Mouse (Mus musculus) brain, embryonic 14.5 days (tissue): ENCODE measurements around the gene Cox15. TPM values are rescaled to one million over a fixed set of nuclear protein-coding genes. Genes with fewer than 3 reads are reported as not detected.

ENCODE experiments used
- DNase-seq: peaks from one replicate; pipeline ENCODE4 v3.0.0-alpha.2; 2011; ENCODE audit warnings: low read depth
- CTCF ChIP-seq: fragments of 200-500 bp; IDR thresholded peaks from 2 replicates; pipeline ENCODE4 v1.5.1; 2012; ENCODE audit warnings: inconsistent platforms, mild to moderate bottlenecking, moderate library complexity, borderline replicate concordance; ENCODE audit not compliant: insufficient read depth, insufficient read length; ENCODE audit errors: extremely low read depth
- POLR2A ChIP-seq: fragments of 200-500 bp; IDR thresholded peaks from 2 replicates; pipeline ENCODE4 v1.6.1; 2012; ENCODE audit warnings: mild to moderate bottlenecking, inconsistent platforms, borderline replicate concordance; ENCODE audit not compliant: poor library complexity, insufficient read depth, insufficient read length, severe bottlenecking; ENCODE audit errors: extremely low read depth
- polyA plus RNA-seq: library from polyadenylated mRNA; depleted of rRNA; stranded (reverse); fragments of >200 nt; gene quantifications from 2 replicates; pipeline ENCODE4 v1.2.3, GENCODE M21; 2012

Gene Cox15
- polyA plus RNA-seq, 1 experiment: 19.5 TPM

DNA sequence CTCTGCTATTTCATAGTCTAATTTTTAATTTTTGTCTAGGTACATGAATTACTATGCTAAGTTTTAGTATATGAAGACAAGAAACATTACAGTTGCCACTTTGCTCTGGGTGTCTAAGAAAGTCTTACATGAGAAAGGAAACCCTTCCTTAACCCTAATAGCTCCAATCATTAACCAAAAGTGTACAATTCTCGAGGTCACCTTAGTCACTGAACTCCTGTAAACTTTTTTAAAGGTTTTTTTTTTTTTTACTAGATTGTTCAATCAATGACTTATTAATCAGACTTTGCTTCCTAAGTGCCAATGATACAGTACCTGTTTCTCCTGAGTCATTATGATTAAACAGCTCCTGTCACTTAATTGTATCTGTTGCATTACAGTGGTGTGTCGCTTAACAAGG lies 24.5 kb upstream of the Cox15 start:
- TF ChIP-seq POLR2A (no peak), CTCF (no peak)
- DNase-seq: no peak

DNA sequence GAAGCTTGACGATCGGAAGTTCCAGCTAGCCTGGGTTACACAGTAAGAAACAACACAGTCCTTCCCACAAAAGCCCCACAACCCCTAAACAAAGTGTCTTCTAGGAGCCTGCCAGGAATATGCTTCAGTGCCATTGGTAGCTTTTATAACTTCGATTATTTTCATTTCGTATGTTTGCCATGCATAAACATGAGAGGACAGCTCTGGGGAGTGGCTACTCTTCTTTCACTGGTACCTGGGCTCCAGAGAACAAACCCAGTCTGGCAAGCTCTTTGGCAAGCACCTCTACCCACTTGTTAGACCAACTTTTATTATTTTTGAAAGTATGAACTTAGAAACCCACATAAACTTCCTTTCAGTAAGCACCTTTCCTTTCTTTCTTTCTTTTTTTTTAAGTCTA lies 23.8 kb upstream of the Cox15 start:
- DNase-seq: no peak
- TF ChIP-seq POLR2A (no peak), CTCF (no peak)

DNA sequence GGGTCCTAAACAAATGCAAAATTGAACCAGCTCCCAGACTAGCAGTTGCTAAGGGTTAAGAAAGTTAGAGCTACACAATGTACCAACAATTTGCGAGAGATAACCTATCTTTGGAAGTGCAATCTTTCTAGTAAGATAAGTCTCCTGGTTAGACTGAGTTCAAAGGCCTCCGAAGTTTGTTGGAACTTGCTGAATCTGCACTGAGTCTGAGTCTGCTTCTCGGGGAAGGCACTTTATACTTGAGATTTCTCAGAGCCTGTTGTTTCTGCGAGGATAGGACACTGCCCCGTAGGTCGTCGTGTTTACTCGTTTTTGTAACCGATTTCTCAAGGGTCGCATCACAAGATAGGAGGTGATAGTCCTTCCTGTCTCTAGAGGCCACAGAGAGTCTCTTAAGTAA lies 22.6 kb upstream of the Cox15 start:
- TF ChIP-seq CTCF: no peak
- no peak for DNase-seq

DNA sequence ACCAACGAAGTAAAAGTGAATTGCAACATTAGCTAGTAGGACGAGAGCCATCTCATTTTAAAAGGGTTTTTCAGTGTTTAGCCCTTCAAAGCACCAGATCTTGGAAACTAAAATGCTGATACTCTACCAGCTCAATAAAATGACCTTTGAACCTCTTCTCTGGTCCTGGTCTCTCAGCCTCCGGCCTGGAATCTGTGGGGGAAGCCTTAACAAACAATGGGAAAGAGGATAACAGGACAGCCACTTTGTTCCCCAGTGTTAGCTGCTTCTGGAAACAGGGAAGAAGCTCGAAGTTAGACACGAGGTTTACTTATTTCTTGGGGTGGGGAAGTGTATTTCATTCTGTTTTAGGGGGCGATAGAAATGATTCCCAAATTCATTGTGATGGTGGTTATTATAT lies 19.5 kb upstream of the Cox15 start:
- TF ChIP-seq POLR2A (no peak), CTCF (no peak)
- no peak for DNase-seq

DNA sequence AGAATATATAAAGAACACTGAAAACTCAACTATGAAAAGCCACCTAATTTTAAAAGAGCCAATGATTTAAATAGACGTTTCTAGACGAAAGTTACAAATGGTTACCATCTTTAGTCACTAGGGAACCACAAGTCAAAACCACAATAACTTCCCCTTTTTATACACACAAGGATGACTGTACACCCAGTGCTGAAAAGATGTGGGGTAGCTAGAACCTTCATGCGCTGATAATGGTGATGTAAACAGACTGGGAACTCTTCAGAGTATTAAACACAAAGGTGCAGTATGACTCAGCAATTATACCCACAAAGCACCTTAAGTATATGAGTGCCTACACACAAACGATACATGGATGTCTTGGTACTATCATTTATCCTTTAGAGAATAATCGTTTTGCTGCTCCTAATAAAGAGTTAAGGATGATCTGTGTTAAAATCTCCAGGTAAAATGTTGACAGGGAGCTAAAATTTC lies 18.7 kb upstream of the Cox15 start:
- DNase-seq: no peak
- no peak for TF ChIP-seq CTCF
- no peak for TF ChIP-seq POLR2A

DNA sequence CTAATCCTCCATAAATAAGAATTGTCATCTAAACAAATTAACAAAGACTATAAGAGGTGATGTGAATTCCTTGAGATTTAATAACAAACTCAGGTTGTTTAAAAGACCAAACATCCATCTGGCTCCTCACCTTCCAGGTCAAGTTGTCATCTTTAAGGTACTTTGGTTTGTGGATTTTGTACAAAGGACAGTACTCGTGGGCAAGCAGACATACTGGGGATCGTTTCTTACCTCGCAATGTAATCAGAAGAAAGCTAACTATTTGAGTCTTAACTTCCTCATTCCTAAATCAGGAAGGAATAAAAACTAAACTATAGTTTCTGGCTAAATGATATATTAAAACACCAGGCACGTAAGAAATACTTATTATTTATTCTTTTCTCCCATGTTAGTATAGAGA lies 17.8 kb upstream of the Cox15 start:
- DNase-seq: no peak
- TF ChIP-seq CTCF (no peak), POLR2A (no peak)

DNA sequence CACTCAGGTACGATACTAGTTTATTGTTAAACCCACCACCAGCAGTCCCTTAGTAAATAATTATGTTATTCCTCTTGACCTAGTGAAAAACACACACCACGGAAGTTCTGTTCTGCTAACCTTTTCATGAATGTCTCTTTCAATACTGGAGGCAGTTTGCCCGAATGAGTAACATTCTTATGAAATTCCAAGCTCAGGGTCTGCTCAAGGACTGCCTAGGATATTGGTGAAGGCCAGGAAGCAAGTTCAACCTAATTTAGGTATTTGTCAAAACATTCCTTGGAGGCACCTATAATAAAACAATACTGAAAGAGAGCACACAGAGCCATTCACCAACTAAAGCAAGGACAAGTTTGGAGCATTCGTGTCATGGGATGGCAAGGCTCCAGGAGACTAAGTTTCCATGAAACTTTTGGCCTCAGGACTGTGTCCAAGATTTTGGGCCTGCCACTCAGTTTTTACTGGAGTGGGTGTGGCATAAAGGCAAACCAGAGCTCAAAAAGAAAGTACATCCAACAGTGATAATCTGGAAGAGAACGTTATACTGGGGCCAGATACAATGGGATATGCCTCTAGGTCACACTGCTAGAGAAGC lies 16.7 kb upstream of the Cox15 start:
- no peak for DNase-seq
- TF ChIP-seq POLR2A (no peak), CTCF (no peak)

DNA sequence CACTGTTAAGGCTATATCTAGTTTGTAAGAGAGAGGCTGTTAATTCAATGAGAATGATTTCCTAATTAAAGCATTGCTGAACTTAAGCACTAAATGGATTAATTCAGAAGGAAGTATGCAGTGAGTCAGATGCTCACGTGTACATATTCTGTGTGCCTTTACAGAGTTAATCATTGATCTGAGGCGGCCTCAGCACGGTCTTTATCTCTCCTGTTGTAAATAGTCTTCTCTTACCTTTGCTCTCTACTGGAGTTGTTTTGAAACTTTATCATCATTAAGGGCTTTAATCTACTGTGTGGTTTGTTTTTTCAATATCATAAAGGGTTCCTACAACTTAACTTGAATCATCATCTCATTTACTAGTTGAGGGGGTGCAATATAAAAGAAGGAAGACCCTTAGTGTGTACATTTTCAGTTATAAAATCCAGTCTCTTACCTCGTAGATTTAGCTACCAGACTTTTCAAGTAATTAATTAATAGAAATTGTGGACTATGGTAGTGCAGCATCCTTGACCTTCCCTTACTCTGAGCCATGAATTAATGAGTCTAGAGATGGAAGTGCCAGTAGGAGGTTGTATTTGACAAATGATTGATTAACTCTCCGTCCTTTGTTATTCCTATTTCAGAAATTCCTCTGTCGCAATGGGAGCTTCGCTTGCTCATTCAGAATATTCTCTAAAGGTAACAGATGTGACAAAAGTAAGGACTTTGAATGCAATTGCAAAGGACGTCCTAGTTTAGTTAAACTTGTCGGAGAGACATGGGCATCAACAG lies 14.9 kb upstream of the Cox15 start:
- no peak for TF ChIP-seq CTCF
- TF ChIP-seq POLR2A: no peak
- no peak for DNase-seq

DNA sequence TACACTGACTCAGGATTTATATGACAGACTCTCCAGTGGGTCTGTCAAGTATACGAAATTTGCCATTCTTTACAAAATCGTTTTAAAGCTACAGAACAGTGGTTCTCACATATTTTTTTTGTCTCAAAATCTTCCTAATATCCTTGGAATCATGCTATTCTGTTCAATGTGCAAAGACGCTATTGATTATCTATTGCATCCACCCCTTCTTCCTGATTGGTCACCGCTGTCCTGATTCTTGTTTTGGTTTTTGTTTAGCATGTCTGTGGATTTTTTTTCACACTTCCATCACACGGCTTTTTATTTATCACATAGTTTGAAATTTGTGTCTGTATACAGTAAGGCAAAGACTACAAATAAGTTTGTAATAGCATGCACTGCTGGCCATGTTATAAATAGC lies 13.7 kb upstream of the Cox15 start:
- TF ChIP-seq CTCF: no peak
- no peak for TF ChIP-seq POLR2A
- no peak for DNase-seq

DNA sequence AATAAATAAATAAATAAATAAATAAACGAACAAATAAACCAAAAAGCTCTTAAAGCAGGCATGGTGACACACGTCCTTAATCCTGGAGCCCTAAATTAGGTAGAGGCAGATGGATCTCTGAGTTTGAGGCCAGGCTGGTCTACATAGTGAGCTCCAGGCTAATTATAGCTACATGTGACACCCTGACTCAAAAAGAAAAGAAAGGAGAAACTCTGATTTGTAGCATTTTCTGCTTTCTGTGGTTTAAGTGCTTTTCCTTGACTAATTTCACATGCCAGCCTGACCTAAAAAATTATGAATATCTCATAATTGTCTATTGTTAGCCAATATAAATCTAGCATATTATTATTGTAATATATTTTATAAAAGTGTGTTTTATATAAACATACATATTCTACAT lies 9.6 kb upstream of the Cox15 start:
- TF ChIP-seq CTCF (no peak), POLR2A (no peak)
- no peak for DNase-seq

DNA sequence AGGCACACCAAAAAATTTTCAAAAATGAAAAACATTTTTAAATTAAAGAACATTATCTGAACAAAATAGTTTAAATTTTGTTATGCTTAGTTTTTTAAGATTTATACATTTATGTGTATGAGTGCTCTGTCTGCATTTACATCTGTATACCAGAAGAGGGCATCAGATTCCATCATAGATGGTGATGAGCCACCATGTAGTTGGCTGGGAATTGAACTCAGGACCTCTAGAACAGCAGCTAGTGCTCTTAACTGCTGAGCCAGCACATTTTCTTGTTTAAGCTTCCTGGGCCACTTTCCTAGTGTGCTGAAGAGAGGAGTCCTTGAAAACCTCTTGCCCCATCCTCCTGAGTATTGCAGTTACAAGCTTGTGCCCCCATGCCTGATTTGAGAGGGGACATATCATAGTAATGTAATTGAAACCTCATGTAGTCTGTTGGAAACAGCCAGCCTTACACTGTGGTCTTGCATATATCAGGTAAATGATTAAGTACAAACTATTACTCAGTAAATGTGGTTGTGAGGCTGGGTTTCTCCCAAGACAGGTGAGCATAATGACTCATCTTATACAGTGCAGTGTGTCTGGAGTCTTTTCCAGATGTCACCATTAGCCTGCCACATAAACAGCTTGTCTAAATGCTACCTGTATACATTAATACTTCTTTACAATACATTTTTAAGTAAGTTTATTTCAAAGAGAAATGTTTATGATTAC lies 8.9 kb upstream of the Cox15 start:
- no peak for DNase-seq
- TF ChIP-seq POLR2A: no peak
- TF ChIP-seq CTCF: no peak
